Mouse (Mus musculus): ENCODE results near the gene D630003M21Rik.

The D630003M21Rik gene

DNA sequence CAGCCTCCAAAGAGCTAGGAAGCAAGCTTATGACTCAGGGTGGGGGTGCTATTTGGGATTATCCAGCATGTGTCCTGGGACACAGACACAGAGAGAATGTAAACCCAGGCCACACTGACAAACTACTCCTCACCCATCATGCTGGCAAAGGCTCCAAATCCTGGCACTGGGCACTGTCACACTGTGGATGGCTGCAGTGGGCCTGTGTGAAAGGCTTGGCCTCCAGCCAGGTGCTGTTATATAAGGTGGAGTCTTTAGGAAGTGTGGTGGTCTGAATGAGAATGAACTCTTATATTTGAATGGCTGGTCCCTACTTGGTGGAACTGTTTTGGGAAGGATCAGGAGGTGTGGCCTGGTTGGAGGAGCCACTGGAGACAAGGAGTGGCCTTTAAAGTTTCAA lies 7.7 kb upstream of the D630003M21Rik start:
- no peak for DNase-seq (ENCODE audit: low spot score in 2 of 2)

DNA sequence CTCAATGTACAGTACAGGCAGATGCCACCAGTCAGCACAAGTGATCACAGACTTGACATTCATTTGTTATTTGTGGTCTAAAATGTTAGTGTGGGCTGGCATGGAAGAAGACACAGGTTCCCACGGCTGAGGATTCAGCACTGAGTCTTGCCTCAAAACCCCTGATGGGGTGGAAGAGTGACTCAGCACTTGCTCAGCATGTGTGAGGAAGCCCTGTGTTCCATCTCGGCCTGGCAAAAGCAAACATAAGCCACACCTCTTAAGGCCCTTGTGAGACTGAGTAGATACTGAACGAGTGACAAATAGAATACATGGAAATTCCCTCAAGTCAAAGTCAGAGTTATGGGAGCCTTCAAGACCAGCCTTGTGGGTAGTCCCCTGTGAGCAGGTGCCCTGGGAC lies 4.1 kb upstream of the D630003M21Rik start:
- DNase-seq (ENCODE audit: low spot score in 2 of 2): no peak

DNA sequence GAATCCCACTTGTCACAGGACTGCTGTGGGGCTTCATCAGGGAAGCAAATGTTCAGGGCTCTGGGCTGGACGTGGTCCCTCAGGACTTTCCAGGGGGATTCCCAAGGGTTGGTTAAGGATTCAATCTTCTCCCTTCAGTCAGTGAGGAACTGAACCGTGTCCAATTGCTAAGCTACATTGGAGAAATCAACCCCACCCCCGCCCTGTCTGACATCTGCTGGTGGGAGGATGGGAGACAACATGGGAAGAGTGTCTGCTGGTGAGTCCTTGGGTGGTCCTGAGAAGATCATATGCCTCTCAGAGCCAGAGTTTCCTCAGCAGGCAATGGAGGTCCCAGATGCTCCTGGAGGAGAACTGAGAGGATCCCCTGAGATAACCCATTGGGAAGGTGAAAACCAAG lies 3.4 kb upstream of the D630003M21Rik start:
- no peak for DNase-seq (ENCODE audit: low spot score in 2 of 2)

DNA sequence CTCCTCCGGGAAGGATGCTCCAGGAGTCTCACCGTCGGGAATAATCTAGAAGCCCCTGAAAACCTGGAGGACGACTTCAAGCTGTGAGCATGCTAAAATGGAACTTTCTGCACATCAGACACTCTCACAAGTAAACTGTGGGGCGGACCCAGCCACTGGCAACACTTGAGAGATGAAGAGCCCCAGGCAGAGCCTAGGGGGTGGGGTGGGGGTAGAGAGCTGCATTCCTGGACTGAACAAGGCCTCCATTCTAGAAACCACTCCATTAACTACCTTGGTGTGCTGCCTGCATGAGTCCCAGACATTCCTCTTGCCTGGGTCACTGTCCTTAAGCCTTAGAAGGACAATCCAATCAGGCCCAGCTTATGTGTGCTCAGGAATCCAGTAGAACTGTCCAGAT lies 2.0 kb upstream of the D630003M21Rik start:
- no peak for DNase-seq (ENCODE audit: low spot score in 2 of 2)

DNA sequence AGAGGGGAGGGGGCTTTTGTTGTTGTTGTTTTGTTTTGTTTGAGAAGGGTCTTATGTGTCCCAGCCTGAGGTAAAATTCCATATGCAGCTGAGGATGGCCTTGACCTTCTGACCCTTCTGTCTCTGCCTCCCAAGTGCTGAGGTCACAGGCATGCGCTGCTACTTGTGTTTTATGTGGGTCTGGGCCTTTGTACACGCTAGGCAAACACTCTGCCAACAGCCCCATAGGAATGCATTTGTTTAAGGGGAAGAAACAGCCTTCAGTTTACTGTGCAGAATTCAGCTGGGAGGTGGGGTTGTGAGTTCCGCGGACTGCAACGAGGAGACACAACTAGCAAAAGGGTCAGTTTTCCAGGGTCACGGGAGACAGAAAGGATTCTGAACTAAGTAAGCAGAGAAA lies 1.6 kb upstream of the D630003M21Rik start:
- DNase-seq (ENCODE audit: low spot score in 2 of 2): no peak

DNA sequence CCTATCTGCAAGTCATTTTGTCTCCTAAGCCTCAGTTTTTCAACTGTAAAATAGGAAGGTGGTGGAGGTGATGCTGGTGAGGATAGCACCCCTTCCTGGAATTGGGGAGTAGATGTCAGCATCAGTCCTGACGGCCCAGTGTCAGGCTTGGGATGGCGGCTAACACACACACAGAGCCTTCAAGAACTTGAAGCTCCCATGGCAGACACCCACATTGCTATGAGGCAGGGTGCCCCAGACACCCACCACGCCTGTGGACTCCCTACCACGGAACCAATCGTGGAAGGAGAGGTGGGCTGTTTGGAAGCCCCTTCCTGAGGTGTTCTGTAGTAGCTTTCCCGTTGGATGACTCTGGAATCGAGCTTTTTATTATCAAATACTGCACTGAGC lies 476 bp upstream of the D630003M21Rik start:
- DNase-seq (ENCODE audit: low spot score in 2 of 2): no peak

DNA sequence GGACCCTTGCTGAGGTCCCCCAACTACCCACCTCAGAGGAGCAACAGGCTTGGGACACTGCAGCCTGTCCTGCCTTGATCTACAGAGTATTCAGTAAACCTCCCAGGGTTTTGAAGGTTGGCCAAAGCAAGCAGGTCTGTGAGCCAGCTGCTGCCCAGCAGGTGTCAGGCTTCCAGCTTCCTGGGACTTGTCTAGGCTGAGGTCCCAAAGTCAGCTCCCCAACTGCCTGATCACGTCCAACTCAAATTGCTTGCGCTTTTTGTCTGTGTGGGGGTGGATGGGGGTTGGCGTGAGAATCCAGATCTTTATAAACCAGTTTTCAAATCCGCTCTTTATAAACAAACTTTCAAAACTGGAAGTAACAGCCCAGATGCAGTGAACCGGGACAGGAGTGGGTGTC lies 3.7 kb downstream of the D630003M21Rik start:
- DNase-seq (ENCODE audit: low spot score in 2 of 2): no peak

DNA sequence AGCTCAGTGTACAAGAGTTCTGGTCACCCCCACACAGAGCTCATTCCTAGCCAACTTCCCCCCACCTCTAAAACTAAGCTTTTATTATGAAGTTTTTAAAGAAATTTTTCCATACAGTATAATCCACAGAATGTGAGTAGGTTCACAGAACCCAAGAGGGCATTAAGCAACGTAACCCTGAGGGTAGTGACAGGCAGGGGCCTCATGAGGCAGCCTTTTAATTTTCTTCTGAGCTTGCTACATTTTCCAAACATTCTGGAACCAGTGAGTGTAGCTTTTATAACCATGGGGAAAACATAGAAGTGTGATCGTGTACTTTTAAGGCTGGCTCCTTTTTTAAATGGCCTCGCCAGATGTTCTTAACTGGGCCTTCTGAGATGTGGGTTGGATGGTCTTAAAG lies 5.5 kb downstream of the D630003M21Rik start:
- DNase-seq (ENCODE audit: low spot score in 2 of 2): no peak

DNA sequence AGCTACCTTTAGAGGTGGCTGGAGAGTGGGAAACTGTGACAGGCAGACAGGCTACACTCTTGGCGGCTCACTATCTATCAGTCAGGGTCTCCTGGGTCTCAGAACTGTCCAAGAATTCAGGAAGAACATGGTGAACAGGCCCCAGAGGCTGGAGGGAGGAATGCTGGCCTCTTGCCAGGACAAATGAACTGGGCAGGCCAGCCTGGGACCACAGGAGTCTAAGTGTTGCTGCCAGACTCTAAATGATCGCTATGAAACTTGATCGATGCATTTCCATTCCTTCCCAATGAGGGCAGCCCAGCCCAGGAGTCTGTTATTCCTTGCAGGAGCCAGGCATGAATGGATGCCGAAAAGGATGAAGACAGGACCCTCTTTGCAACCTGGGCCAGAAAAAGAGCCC lies 6.4 kb downstream of the D630003M21Rik start:
- no peak for DNase-seq (ENCODE audit: low spot score in 2 of 2)

DNA sequence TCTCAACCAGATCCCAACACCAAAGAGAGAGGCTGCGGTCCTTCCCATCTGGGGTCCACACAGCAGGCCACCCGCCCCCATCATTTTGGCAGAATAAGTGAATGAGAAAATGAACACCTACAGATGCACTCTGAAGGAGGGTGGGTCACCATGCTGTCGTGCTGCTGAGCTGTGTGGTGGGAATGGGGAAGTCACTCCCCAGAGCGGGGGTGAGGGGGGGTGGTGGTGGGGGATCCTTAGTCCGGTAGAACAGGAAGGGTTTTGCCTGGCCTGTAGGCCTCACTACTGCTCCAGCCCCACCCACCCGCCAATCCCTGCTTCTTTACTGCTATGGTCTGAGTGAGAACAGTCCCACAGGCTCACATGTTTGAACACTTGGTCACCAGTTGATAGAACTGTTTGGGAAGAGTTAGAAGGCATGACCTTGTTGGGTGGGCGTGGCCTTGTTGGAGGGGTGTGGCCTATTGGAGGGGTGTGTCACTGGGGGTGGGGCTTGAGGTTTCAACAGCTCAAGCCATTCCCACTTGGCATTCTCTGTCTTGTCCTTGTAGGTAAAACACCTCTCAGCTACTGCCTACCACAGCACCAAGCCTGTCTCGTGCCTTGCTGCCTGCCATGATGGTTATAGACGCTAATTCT lies 7.5 kb downstream of the D630003M21Rik start:
- no peak for DNase-seq (ENCODE audit: low spot score in 2 of 2)

DNA sequence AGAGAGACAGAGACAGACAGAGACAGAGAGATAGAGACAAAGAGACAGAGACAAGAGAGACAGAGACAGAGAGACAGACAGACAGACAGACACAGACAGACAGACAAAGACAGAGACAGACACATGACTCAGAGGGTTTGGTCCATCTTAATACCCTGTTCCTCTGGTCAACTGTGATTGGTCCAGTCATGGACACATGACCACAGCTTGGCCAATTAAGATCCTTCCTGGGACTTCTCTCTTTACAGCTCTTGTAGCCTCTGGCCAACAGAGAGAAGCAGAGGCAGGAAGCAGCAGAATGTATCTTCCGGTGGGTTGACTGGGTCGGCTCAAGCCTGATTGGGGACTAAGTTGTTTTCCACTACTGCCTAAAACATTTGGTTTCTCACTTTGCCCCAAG lies 9.5 kb downstream of the D630003M21Rik start:
- no peak for DNase-seq (ENCODE audit: low spot score in 2 of 2)

DNA sequence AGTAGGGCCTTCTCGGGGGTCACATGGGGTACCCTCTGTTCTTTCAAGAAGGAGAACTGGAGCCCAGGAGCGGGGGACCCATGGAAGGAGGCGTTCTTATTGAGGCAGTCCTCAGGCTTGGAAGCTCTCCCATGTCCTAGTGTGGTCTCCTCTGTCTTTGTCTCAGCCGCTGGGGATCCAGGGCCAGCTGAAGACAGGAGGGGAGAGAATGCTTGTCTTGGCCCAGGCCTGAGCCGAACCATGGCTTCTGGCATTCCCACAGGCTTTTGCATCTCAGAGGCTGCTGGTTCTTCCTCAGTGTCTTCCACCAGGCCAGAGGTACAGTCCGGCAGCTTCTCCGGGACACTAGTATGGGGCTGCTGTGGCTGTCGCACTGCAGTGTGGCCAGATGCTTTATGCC lies 12.5 kb downstream of the D630003M21Rik start:
- no peak for DNase-seq (ENCODE audit: low spot score in 2 of 2)

DNA sequence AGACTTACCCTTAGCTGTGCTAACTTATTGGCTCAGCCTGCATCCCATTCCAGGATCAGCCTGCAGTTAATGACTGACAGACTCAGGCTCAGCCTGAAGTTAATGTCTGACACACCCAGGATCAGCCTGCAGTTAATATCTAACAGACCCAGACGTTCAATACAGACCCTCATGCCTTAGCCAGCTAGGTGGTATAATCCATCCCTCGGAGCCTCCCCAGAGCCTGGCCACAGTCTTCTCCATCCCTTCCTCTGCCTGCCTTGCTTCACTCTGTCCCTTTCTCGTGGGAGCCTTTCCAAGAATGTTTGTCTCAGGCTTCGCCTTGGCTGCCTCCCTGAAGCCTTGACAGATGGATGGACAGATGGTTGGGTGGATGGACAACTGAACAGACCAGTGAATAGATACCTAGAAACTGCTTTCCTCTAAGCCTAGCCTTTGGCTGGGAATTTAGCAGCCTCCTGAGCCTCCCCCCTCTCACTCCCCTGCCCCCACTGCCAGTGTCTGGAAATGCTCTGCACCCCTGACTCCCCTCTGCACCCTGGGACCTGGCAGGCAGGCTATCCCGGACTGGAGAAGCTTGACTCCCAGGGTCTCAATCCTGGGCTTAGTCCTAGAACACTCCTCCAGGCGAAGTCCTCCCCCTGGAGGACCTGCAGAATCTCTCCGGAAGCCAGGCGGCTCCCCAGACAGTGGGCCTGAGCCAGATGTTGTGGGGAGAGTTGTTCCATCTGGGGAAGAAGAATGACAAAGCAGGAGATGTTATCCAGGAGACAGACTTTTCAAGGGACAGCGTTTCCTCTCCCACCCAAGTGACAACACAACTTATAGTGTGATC lies 13.5 kb downstream of the D630003M21Rik start:
- DNase-seq (ENCODE audit: low spot score in 2 of 2): no peak

DNA sequence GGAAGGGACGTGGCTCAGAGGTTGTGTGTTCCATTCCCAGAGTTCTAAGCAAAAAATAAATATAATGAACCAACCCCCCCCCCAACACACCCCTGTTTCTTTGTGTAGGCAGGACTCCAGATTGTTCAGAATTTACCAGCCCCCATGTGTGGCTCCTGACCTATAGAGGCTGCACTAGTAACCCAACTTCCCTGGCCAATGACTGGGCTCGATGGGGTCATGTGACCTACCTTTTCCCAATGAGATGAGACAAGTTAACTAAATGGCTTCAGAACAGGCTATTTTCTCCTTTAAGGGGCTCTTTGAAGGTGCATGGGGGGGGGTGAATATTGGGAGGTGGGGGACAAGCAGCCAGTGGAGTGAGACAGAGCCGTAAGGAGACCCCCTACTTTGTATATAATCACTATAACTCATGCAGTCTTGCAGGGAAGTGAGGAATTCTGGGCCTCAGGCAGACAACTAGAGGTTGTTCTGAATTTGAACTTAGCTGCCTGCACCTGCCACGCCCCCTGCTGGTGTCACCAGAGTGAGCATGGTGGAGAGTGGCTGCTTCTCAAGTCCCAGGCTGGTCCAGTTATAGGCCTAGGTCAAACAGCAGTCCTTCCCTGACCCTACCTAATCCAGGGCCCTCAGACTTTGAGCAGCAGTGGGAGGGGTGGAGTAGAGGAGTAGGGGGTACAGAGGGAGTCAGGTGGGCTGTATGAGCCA lies 17.1 kb downstream of the D630003M21Rik start:
- peak in 1 of 2 experiments; percentile 38 for DNase-seq (ENCODE audit: low spot score in 2 of 2)

DNA sequence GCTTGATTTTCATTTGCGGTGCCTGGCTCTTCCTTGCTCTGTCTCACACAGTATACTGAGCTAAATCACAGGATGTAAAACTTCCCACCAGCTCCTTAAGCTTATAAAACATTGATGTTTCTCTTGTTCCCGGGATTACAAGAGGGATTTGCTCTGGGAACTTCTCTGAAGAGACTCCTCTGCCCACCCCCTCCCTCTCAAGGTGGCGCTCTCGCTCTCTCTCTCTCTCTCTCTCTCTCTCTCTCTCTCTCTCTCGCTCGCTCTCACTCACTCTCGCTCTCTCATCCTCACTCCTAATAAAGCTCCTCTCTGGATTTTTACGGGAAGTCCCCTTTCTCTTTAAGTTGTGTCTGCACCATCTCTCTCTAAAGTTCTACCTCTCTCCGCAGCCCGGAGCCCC lies 18.1 kb downstream of the D630003M21Rik start:
- DNase-seq (ENCODE audit: low spot score in 2 of 2): no peak

DNA sequence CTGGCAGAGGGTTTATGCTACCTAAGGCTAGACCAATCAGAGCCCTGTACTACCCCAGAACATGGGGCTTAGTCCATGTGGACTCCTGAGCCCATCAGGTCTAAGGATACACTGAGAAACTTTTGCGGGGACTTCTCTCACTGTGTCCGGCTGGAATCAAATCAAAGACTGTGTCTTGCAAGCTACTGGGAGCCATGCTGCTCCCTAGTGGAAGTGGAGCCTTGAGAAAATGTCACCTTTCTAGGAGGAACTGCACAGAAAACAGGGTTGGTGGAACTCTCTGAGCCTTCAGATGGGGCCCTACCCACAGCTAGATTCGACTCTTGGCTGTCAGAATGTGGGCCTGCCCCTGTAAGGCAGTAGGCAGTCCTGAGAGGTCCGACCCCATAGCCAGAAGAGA lies 18.5 kb downstream of the D630003M21Rik start:
- peak in 1 of 2 experiments; percentile 68 for DNase-seq (ENCODE audit: low spot score in 2 of 2)

DNA sequence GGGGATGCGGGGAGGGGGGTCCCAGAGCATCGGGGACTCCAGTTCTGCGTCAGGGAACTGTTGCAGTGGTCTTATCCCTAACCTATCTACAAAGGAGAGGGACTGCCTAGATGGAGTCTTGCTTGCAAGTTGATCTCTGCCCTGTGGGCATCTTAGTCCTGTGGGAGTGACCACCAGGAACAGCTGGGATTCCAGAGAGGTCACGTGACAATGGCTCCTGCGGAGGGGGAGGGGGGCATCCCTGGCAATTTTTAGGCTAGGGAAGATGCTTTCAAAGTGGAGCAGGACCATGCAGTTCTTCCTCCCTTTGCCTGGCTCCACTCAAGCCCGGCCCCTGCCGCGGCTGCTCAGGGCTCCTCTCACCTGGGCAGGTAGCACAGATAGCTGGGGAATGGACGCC lies 19.2 kb downstream of the D630003M21Rik start:
- DNase-seq (ENCODE audit: low spot score in 2 of 2): no peak

DNA sequence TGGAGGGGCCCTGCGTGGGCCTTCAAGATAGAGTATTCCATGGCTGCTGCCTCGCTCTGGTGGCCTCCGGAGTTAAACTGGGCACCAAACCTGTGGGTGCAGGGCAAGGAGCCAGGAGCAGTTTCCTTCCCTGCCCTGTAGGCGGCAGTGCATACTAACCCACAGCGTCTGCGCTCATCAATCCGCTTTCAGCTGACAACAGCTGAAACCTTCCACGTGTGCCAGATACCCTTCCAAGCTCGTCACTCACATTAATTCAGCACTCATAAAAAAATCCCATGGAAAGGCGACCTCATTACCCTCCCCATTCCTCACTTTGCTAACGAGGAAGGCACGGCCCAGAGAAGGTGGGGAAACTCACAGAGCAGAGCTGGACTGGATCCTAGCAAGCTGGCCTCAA lies 21.2 kb downstream of the D630003M21Rik start:
- DNase-seq (ENCODE audit: low spot score in 2 of 2): peak; percentile 44 to 70

DNA sequence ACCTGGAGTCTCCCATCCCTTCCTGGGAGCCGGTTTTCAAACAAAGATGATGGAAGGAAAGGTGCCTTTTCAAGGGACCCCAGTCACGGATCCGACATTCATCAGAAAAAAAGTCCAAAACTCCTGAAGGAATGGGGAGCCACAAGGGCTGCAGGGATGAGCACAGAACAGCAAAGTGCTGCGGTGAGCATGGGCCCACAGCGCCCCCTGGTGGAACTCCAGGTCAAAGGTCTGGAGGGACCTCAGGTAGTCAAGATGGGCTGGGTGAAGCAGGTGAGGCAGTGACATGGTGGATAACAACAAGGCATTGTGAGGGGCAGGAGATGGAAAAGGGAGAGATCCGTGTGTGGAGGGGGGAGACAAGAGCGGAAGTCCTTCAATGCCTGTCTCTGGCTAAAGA lies 24.9 kb downstream of the D630003M21Rik start:
- DNase-seq (ENCODE audit: low spot score in 2 of 2): peak; percentile 72 to 88

DNA sequence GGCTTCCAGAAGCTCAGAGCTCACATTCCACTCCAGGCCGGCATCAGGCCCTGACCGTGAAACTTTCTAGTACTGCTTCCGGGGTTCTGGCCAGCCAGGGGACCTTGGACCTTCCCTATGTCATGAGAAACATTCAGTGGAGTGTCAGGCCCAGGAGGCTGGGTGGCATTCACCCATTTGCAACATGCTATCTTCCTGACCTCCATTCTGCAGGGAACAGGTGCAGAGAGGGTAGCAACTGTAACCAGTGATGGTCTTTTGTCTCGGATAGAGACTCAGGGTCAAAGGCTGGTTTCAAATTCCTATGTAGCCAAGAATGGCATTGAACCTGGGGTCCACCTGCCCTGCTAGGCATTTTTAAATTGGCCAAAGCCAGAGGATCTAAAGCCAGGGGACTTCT lies 25.3 kb downstream of the D630003M21Rik start:
- DNase-seq (ENCODE audit: low spot score in 2 of 2): no peak

DNA sequence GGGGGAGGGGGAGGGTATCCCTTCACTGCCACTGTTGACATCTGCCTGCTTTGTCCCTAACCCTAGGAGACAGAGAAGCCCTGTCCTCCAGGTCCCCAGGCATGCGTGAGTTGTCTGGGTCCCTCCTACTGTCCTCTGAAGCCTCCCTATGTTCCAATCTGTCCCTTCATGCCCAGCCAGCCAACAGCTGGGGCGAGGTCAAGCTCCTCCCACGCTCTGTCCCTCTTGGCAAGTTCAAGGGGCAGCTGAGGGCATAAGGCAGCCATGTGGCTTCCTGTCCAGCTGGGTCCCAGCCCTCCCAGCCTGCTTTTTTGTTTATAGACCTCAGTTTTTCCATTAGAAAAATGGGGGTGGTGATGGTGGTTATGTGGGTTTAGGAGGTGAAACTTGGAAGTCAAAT lies 29.7 kb downstream of the D630003M21Rik start:
- DNase-seq (ENCODE audit: low spot score in 2 of 2): no peak

DNA sequence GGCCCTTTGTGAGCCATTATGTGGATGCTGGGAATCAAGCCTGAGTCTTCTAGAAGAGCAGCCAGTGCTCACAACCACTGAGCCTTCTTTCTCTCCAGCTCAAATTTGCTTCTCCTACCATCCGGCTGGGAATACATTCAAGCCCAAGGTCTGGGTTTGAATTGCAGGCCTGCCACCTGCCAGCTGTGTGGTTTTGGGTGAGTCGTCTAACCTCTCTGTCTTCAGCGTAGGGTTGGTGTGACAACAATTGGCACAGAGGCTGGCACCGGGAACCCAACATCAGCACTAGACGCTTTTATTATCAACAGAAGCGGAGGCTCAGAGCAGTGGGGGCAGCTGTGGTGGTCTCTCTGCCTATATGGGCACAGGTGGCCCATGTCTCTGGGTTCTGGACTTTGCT lies 30.2 kb downstream of the D630003M21Rik start:
- no peak for DNase-seq (ENCODE audit: low spot score in 2 of 2)

DNA sequence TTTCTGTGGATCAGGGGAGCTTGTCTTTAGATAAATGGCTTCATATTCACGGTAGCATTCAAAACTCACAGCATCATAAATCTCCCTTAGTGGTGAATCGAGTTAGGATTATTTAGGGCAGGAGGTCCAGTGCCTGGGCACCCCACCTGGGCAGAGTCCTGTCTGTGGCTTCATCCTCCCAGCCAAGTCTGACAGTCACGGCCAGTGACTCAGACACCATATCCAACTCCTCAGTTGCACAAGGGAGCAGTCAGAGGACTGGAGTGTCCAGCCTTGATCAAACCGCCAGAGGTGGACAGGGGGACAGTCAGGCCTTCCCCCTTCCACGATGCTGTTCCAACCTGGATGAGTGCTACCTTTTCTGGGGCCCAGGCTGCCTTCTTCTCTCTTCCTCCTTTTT lies 31.1 kb downstream of the D630003M21Rik start:
- no peak for DNase-seq (ENCODE audit: low spot score in 2 of 2)
